Mouse (Mus musculus) kidney, adult 2 months (tissue): ENCODE measurements around the gene Mrpl52. TPM values are rescaled to one million over a fixed set of nuclear protein-coding genes. Genes with fewer than 3 reads are reported as not detected.

ENCODE experiments used
- DNase-seq: peaks from one replicate; pipeline ENCODE4 v3.0.0; 2021
- H3K27ac ChIP-seq: fragments of 200-500 bp; 2 replicates; pipeline ENCODE4 v1.5.1; 2012; ENCODE audit warnings: low read depth, low read length, control low read depth, inconsistent platforms; ENCODE audit not compliant: insufficient read depth
- H3K27me3 ChIP-seq: fragments of 200-500 bp; replicated peaks from 2 replicates; pipeline ENCODE4 v1.6.1; 2012; ENCODE audit warnings: mild to moderate bottlenecking, moderate library complexity, low read length, inconsistent platforms; ENCODE audit not compliant: control insufficient read depth, insufficient read depth
- H3K36me3 ChIP-seq: fragments of 200-500 bp; 2 replicates; pipeline ENCODE4 v1.6.1; 2012; ENCODE audit warnings: mild to moderate bottlenecking, moderate library complexity, low read length, inconsistent platforms; ENCODE audit not compliant: control insufficient read depth, insufficient read depth
- H3K4me1 ChIP-seq: fragments of 200-500 bp; 2 replicates; pipeline ENCODE4 v1.6.1; 2011; ENCODE audit warnings: low read length; ENCODE audit not compliant: control insufficient read depth, insufficient read depth
- H3K4me3 ChIP-seq: fragments of 200-500 bp; 2 replicates; pipeline ENCODE4 v1.5.1; 2011; ENCODE audit warnings: mild to moderate bottlenecking, low read depth, low read length, control low read depth; ENCODE audit not compliant: insufficient read depth
- CTCF ChIP-seq: fragments of 200-500 bp; conservative IDR thresholded peaks from 2 replicates; pipeline ENCODE4 v1.5.1; 2011; ENCODE audit warnings: low read depth, mild to moderate bottlenecking, control low read depth, low read length, moderate library complexity, mixed read lengths; ENCODE audit not compliant: insufficient read depth, insufficient read length
- POLR2A ChIP-seq: fragments of 200-500 bp; IDR thresholded peaks from one replicate; pipeline ENCODE4 v1.6.1; 2011; ENCODE audit warnings: low read depth, low read length, control low read depth
- WGBS: fragments of 180-500 bp; shearing (Covaris S2); methylation state at CpG from one replicate; pipeline ENCODE4 v1.1.7; 2018; 5-methylcytosine and 5-hydroxymethylcytosine counted together
- polyA plus RNA-seq: library from polyadenylated mRNA; depleted of rRNA; stranded (reverse); fragments of >200 nt; gene quantifications from 2 replicates; pipeline ENCODE4 v1.2.3, GENCODE M21; 2012; rRNA removed

Mrpl52 gene
- polyA plus RNA-seq, 1 experiment: 425 TPM

GRCm38 (mm10) chr14:54472671-54473070, 46.0 kb downstream of the Mrpl52 start:
- Histone ChIP-seq H3K4me1 (no peaks in the 10 kb centered on the region), H3K27ac (no peak overlapping the region), H3K4me3 (no peak overlapping the region), H3K27me3 (no peaks in the 10 kb centered on the region), H3K36me3 (peaks cover 4% of the 10 kb centered on the region; the same call in 1 of the 2 replicates)
- TF ChIP-seq POLR2A: no peak
- no peak for TF ChIP-seq CTCF
- no peak for DNase-seq
- 79% methylated on average over 5 of the region's 5 CpGs for WGBS

GRCm38 (mm10) chr14:54474744-54475143, 48.0 kb downstream of the Mrpl52 start:
- Histone ChIP-seq H3K36me3 (no peaks in the 10 kb centered on the region), H3K27me3 (no peaks in the 10 kb centered on the region), H3K27ac (no peak overlapping the region), H3K4me3 (no peak overlapping the region), H3K4me1 (0 out of 2 replicates have a peak, but pooled peaks cover 2% of the 10 kb centered on the region)
- 82% methylated on average over 5 of the region's 5 CpGs for WGBS
- no peak for TF ChIP-seq CTCF
- DNase-seq: no peak

- DNase-seq: peak; percentile 62
- Histone ChIP-seq H3K27me3 (no peaks in the 10 kb centered on the region), H3K4me3 (peak within 1 kb of the TSS; percentile 30; the same call in 1 of the 2 replicates), H3K4me1 (0 out of 2 replicates have a peak, but pooled peaks cover 2% of the 10 kb centered on the region), H3K36me3 (no peaks in the 10 kb centered on the region), H3K27ac (no peak within 1 kb of the TSS)
- WGBS: 7% methylated on average over 23 of the region's 23 CpGs
- no peak for TF ChIP-seq POLR2A
- TF ChIP-seq CTCF: no peak
Observed at GRCm38 (mm10) chr14:54475941-54476844, 49.5 kb downstream of the Mrpl52 start, which contains the start of gene Rem2. Gene Rem2, plus strand, starts transcription at chr14:54476100.

GRCm38 (mm10) chr14:54477172-54477909, 50.6 kb downstream of the Mrpl52 start:
- DNase-seq: no peak
- whole genome bisulfite sequencing: 89% methylated on average over 15 of the region's 15 CpGs
- Histone ChIP-seq H3K4me3 (no peak overlapping the region), H3K27me3 (no peaks in the 10 kb centered on the region), H3K27ac (no peak overlapping the region), H3K4me1 (0 out of 2 replicates have a peak, but pooled peaks cover 2% of the 10 kb centered on the region), H3K36me3 (no peaks in the 10 kb centered on the region)
- no peak for TF ChIP-seq CTCF
- no peak for TF ChIP-seq POLR2A

Other genes starting within 250 kb of the Mrpl52 start
- gene Dad1, start 172.8 kb upstream of the Mrpl52 start, polyA plus RNA-seq: 773 and 775 TPM in 2 replicates
- 74.5 and 75.8 TPM in 2 replicates for gene Abhd4, start 172.7 kb upstream of the Mrpl52 start, polyA plus RNA-seq
- not detected in 2 replicates for gene Olfr49, start 142.0 kb upstream of the Mrpl52 start, polyA plus RNA-seq
- gene Oxa1l, start 66.1 kb upstream of the Mrpl52 start, polyA plus RNA-seq: 153 and 182 TPM in 2 replicates
- gene Slc7a7, start 9.1 kb upstream of the Mrpl52 start, polyA plus RNA-seq: 454 and 464 TPM in 2 replicates
- 37.2 and 42.1 TPM in 2 replicates for gene Mmp14, start 4.7 kb downstream of the Mrpl52 start, polyA plus RNA-seq
- gene Lrp10, start 37.2 kb downstream of the Mrpl52 start, polyA plus RNA-seq: 168 and 211 TPM in 2 replicates
- gene Rem2, start 49.2 kb downstream of the Mrpl52 start, polyA plus RNA-seq: 0.23 and 0.30 TPM in 2 replicates
- 30.9 and 33.0 TPM in 2 replicates for gene Prmt5, start 90.6 kb downstream of the Mrpl52 start, polyA plus RNA-seq
- 9.6 and 10.0 TPM in 2 replicates for gene Haus4, start 127.7 kb downstream of the Mrpl52 start, polyA plus RNA-seq
- 32.4 and 33.9 TPM in 2 replicates for gene Ajuba, start 150.6 kb downstream of the Mrpl52 start, polyA plus RNA-seq
- 6.5 and 8.1 TPM in 2 replicates for gene 4931414P19Rik, start 179.1 kb downstream of the Mrpl52 start, polyA plus RNA-seq
- 244 and 276 TPM in 2 replicates for gene Psmb5, start 191.1 kb downstream of the Mrpl52 start, polyA plus RNA-seq
- not detected in 2 replicates for gene Psmb11, start 194.5 kb downstream of the Mrpl52 start, polyA plus RNA-seq
- not detected in 2 replicates for gene Gm17606, start 214.0 kb downstream of the Mrpl52 start, polyA plus RNA-seq
- gene Cdh24, start 214.5 kb downstream of the Mrpl52 start, polyA plus RNA-seq: 1.2 and 1.5 TPM in 2 replicates